Mouse (Mus musculus): ENCODE data around the gene Gm45713. TPM values are rescaled to one million over a fixed set of nuclear protein-coding genes. Genes with fewer than 3 reads are reported as not detected.
"Not testable (repeated sequence)": the region's sequence is repeated elsewhere in the genome, so short reads cannot be mapped to it uniquely, and the experiment has no call there.

Gm45713 gene
- polyA plus RNA-seq, 1 experiment from 2014 or later: 0.60 TPM

- Histone ChIP-seq H3K9ac (ENCODE audit: low read length) (no peak overlapping the region), H3K27ac (ENCODE audit: low read length) (no peak overlapping the region), H3K4me1 (replicated peaks; ENCODE audit: control insufficient read depth, insufficient read depth, low read length) (0 out of 2 replicates have a peak, but pooled peaks cover 3% of the 10 kb centered on the region), H3K4me2 (ENCODE audit: low read depth, low read length) (no peak overlapping the region), H3K36me3 (ENCODE audit: control insufficient read depth, insufficient read depth, low read length) (no peaks in the 10 kb centered on the region), H3K27me3 (ENCODE audit: control insufficient read depth, insufficient read depth, low read depth, low read length) (peaks cover 74% of the 10 kb centered on the region), H3K4me3 (ENCODE audit: low read length) (no peak overlapping the region), H3K9me3 (ENCODE audit: control insufficient read depth, low read length) (no peaks in the 10 kb centered on the region)
- ATAC-seq (ENCODE audit: low read depth): no peak
- under 1% methylated on average over 23 of the region's 23 CpGs for WGBS
These were observed 39.9 kb upstream of the Gm45713 start for GRCm38 (mm10) chr7:45175929-45176328.

GRCm38 (mm10) chr7:45175398-45175797 is 39.4 kb upstream of the Gm45713 start:
- Histone ChIP-seq H3K9me3 (ENCODE audit: control insufficient read depth, low read length) (peaks cover 3% of the 10 kb centered on the region), H3K36me3 (ENCODE audit: control insufficient read depth, insufficient read depth, low read length) (no peaks in the 10 kb centered on the region), H3K4me1 (replicated peaks; ENCODE audit: control insufficient read depth, insufficient read depth, low read length) (0 out of 2 replicates have a peak, but pooled peaks cover 3% of the 10 kb centered on the region), H3K4me2 (ENCODE audit: low read depth, low read length) (no peak overlapping the region), H3K27ac (ENCODE audit: low read length) (no peak overlapping the region), H3K27me3 (ENCODE audit: control insufficient read depth, insufficient read depth, low read depth, low read length) (peaks cover 73% of the 10 kb centered on the region), H3K9ac (ENCODE audit: low read length) (no peak overlapping the region), H3K4me3 (ENCODE audit: low read length) (no peak overlapping the region)
- ATAC-seq (ENCODE audit: low read depth): no peak
- WGBS: 2% methylated on average over 13 of the region's 13 CpGs

GRCm38 (mm10) chr7:45174567-45175280 is 38.7 kb upstream of the Gm45713 start:
- H3K27ac ChIP-seq (ENCODE audit: low read length): no peak overlapping the region
- H3K4me1 ChIP-seq (replicated peaks; ENCODE audit: control insufficient read depth, insufficient read depth, low read length): 0 out of 2 replicates have a peak, but pooled peaks cover 3% of the 10 kb centered on the region
- peak; percentile 15; the same call in 1 of the 2 replicates for ATAC-seq (ENCODE audit: low read depth)
- peak overlapping the region; percentile 9; the same call in 1 of the 2 replicates for H3K4me3 ChIP-seq (ENCODE audit: low read length)
- H3K4me2 ChIP-seq (ENCODE audit: low read depth, low read length): no peak overlapping the region
- peaks cover 10% of the 10 kb centered on the region for H3K9me3 ChIP-seq (ENCODE audit: control insufficient read depth, low read length)
- H3K9ac ChIP-seq (ENCODE audit: low read length): no peak overlapping the region
- WGBS: 4% methylated on average over 29 of the region's 29 CpGs
- H3K27me3 ChIP-seq (ENCODE audit: control insufficient read depth, insufficient read depth, low read depth, low read length): peaks cover 68% of the 10 kb centered on the region
- H3K36me3 ChIP-seq (ENCODE audit: control insufficient read depth, insufficient read depth, low read length): no peaks in the 10 kb centered on the region

- not testable (repeated sequence) for H3K4me2 ChIP-seq (ENCODE audit: low read depth, low read length); H3K4me1 ChIP-seq (replicated peaks; ENCODE audit: control insufficient read depth, insufficient read depth, low read length); H3K36me3 ChIP-seq (ENCODE audit: control insufficient read depth, insufficient read depth, low read length); H3K9ac ChIP-seq (ENCODE audit: low read length); H3K27ac ChIP-seq (ENCODE audit: low read length); H3K4me3 ChIP-seq (ENCODE audit: low read length); ATAC-seq (ENCODE audit: low read depth)
- Histone ChIP-seq H3K9me3 (ENCODE audit: control insufficient read depth, low read length) (peaks cover 17% of the 10 kb centered on the region), H3K27me3 (ENCODE audit: control insufficient read depth, insufficient read depth, low read depth, low read length) (peaks cover 68% of the 10 kb centered on the region)
- 87% methylated on average over 1 of the region's 1 CpGs for WGBS
These were observed 37.7 kb upstream of the Gm45713 start for GRCm38 (mm10) chr7:45173772-45174171.

GRCm38 (mm10) chr7:45172974-45173373 is 36.9 kb upstream of the Gm45713 start:
- peaks cover 68% of the 10 kb centered on the region for H3K27me3 ChIP-seq (ENCODE audit: control insufficient read depth, insufficient read depth, low read depth, low read length)
- no peak for ATAC-seq (ENCODE audit: low read depth)
- no peaks in the 10 kb centered on the region for H3K36me3 ChIP-seq (ENCODE audit: control insufficient read depth, insufficient read depth, low read length)
- H3K4me1 ChIP-seq (replicated peaks; ENCODE audit: control insufficient read depth, insufficient read depth, low read length): 0 out of 2 replicates have a peak, but pooled peaks cover 3% of the 10 kb centered on the region
- WGBS: 53% methylated on average over 7 of the region's 7 CpGs
- no peak overlapping the region for H3K4me2 ChIP-seq (ENCODE audit: low read depth, low read length)
- H3K4me3 ChIP-seq (ENCODE audit: low read length): no peak overlapping the region
- H3K9ac ChIP-seq (ENCODE audit: low read length): no peak overlapping the region
- H3K27ac ChIP-seq (ENCODE audit: low read length): no peak overlapping the region
- H3K9me3 ChIP-seq (ENCODE audit: control insufficient read depth, low read length): peaks cover 17% of the 10 kb centered on the region

- H3K36me3 ChIP-seq (ENCODE audit: control insufficient read depth, insufficient read depth, low read length): no peaks in the 10 kb centered on the region
- no peak overlapping the region for H3K9ac ChIP-seq (ENCODE audit: low read length)
- no peak overlapping the region for H3K4me3 ChIP-seq (ENCODE audit: low read length)
- 85% methylated on average over 3 of the region's 3 CpGs for WGBS
- H3K4me2 ChIP-seq (ENCODE audit: low read depth, low read length): no peak overlapping the region
- peaks cover 17% of the 10 kb centered on the region for H3K9me3 ChIP-seq (ENCODE audit: control insufficient read depth, low read length)
- no peaks in the 10 kb centered on the region for H3K4me1 ChIP-seq (replicated peaks; ENCODE audit: control insufficient read depth, insufficient read depth, low read length)
- peaks cover 68% of the 10 kb centered on the region for H3K27me3 ChIP-seq (ENCODE audit: control insufficient read depth, insufficient read depth, low read depth, low read length)
- no peak overlapping the region for H3K27ac ChIP-seq (ENCODE audit: low read length)
- no peak for ATAC-seq (ENCODE audit: low read depth)
These were observed 33.5 kb upstream of the Gm45713 start for GRCm38 (mm10) chr7:45169495-45169894.

GRCm38 (mm10) chr7:45168656-45169055 is 32.6 kb upstream of the Gm45713 start:
- no peak overlapping the region for H3K27ac ChIP-seq (ENCODE audit: low read length)
- H3K36me3 ChIP-seq (ENCODE audit: control insufficient read depth, insufficient read depth, low read length): no peaks in the 10 kb centered on the region
- WGBS: 7% methylated on average over 24 of the region's 24 CpGs
- no peak overlapping the region for H3K4me3 ChIP-seq (ENCODE audit: low read length)
- H3K4me2 ChIP-seq (ENCODE audit: low read depth, low read length): no peak overlapping the region
- H3K4me1 ChIP-seq (replicated peaks; ENCODE audit: control insufficient read depth, insufficient read depth, low read length): 0 out of 2 replicates have a peak, but pooled peaks cover 2% of the 10 kb centered on the region
- peaks cover 17% of the 10 kb centered on the region for H3K9me3 ChIP-seq (ENCODE audit: control insufficient read depth, low read length)
- no peak for ATAC-seq (ENCODE audit: low read depth)
- no peak overlapping the region for H3K9ac ChIP-seq (ENCODE audit: low read length)
- peaks cover 70% of the 10 kb centered on the region for H3K27me3 ChIP-seq (ENCODE audit: control insufficient read depth, insufficient read depth, low read depth, low read length)

GRCm38 (mm10) chr7:45167761-45168445 is 31.9 kb upstream of the Gm45713 start:
- Histone ChIP-seq H3K36me3 (ENCODE audit: control insufficient read depth, insufficient read depth, low read length) (no peaks in the 10 kb centered on the region), H3K27me3 (ENCODE audit: control insufficient read depth, insufficient read depth, low read depth, low read length) (peaks cover 77% of the 10 kb centered on the region), H3K9ac (ENCODE audit: low read length) (no peak overlapping the region), H3K4me3 (ENCODE audit: low read length) (no peak overlapping the region), H3K27ac (ENCODE audit: low read length) (no peak overlapping the region), H3K4me2 (ENCODE audit: low read depth, low read length) (no peak overlapping the region), H3K9me3 (ENCODE audit: control insufficient read depth, low read length) (peaks cover 17% of the 10 kb centered on the region), H3K4me1 (replicated peaks; ENCODE audit: control insufficient read depth, insufficient read depth, low read length) (0 out of 2 replicates have a peak, but pooled peaks cover 2% of the 10 kb centered on the region)
- no peak for ATAC-seq (ENCODE audit: low read depth)
- WGBS: 3% methylated on average over 19 of the region's 19 CpGs

GRCm38 (mm10) chr7:45166950-45167401 is 30.9 kb upstream of the Gm45713 start:
- peaks cover 6% of the 10 kb centered on the region for H3K4me1 ChIP-seq (replicated peaks; ENCODE audit: control insufficient read depth, insufficient read depth, low read length)
- no peak overlapping the region for H3K4me3 ChIP-seq (ENCODE audit: low read length)
- H3K27ac ChIP-seq (ENCODE audit: low read length): no peak overlapping the region
- no peaks in the 10 kb centered on the region for H3K36me3 ChIP-seq (ENCODE audit: control insufficient read depth, insufficient read depth, low read length)
- H3K4me2 ChIP-seq (ENCODE audit: low read depth, low read length): no peak overlapping the region
- 30% methylated on average over 10 of the region's 10 CpGs for WGBS
- peaks cover 83% of the 10 kb centered on the region for H3K27me3 ChIP-seq (ENCODE audit: control insufficient read depth, insufficient read depth, low read depth, low read length)
- no peak for ATAC-seq (ENCODE audit: low read depth)
- H3K9me3 ChIP-seq (ENCODE audit: control insufficient read depth, low read length): peaks cover 17% of the 10 kb centered on the region
- no peak overlapping the region for H3K9ac ChIP-seq (ENCODE audit: low read length)

All from lung, embryonic 16.5 days (tissue).